Mouse (Mus musculus): ENCODE measurements around the gene Pou2f3. TPM values are rescaled to one million over a fixed set of nuclear protein-coding genes. Genes with fewer than 3 reads are reported as not detected.

The Pou2f3 gene
- polyA plus RNA-seq, 2 experiments, result not detected

DNA sequence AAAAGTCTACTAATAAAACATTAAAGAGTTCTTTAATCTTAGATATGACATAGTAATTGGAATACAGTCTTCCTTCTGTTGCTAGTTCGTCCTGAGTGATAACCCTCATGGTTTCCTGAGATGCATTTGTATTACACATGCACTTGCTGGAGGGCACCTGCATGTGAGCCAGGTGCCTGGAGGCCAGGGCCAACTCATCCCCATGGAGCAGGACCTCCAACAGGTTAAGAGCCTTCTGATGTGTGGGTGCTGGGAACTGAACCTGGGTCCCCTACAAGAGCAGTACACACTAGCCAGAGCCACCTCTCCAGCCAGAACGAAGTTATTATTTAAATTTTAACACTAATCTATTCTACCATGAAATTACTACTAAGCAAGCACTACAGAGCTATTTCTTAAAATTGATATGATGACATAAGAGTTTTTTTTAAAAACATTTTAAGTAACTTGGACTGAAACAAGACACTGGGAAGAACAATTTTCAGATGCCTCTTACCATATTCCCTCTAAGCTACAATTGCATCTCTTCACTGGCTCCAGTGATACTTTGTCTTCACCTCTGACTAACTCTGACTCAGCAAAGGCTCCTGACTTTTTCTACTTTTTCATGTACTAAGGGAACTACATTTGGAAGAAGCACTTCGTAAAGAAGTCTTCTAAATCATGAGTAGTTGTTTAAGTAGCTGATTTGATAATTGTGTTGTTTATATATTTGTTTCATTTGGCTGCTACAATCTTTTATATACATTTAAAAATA, 112.2 kb downstream of the Pou2f3 start:
- ATAC-seq (ENCODE audit: insufficient read depth), result no peak
- Histone ChIP-seq H3K27me3 (ENCODE audit: control insufficient read depth, insufficient read depth, low read length) (no peaks in the 10 kb centered on the region), H3K9ac (replicated peaks) (no peak overlapping the region), H3K9me3 (ENCODE audit: control insufficient read depth, low read length) (no peaks in the 10 kb centered on the region), H3K4me2 (ENCODE audit: low read depth) (no peak overlapping the region), H3K4me3 (ENCODE audit: insufficient read depth in 1 of 2, low read depth in 2 of 2, low read length in 2 of 2) (no peak overlapping the region), H3K27ac (no peak overlapping the region), H3K36me3 (replicated peaks; ENCODE audit: control insufficient read depth, insufficient read depth, low read depth) (no peaks in the 10 kb centered on the region), H3K4me1 (replicated peaks; ENCODE audit: control insufficient read depth in 2 of 2, insufficient read depth in 2 of 2, low read length in 1 of 2) (peaks cover 18 to 27% of the 10 kb centered on the region in 2 experiments)
- WGBS (ENCODE audit: insufficient replicate concordance), result 69% methylated on average over 3 of the region's 3 CpGs
- TF ChIP-seq EP300 (IDR thresholded peaks at IDR 0.05; ENCODE audit: low read depth) (no peak), CTCF (IDR thresholded peaks at IDR 0.05; ENCODE audit: low read depth) (no peak)
- no peak for DNase-seq (ENCODE audit: low read depth in 3 of 3, low spot score in 3 of 3)

DNA sequence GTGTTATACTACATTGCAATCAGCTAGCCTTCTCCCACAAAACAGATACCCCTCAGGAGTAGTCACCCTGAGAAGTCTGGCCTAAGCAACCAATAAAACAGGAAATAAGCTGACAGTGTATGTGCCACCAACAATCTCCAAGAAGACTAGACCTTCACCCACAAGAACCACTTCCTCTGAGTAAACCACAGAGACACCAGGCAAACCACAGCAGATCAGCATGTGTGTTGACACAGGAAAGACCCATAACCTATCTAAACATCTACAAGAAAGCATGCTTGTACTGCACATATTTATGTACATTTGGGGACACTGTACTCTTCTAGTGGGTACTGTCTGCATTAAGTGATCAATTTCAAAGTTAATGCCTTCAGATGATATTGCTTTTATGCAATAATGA, 113.8 kb downstream of the Pou2f3 start:
- TF ChIP-seq EP300 (IDR thresholded peaks at IDR 0.05; ENCODE audit: low read depth) (no peak), CTCF (IDR thresholded peaks at IDR 0.05; ENCODE audit: low read depth) (no peak)
- H3K36me3 ChIP-seq (replicated peaks; ENCODE audit: control insufficient read depth, insufficient read depth, low read depth), result no peaks in the 10 kb centered on the region
- H3K4me1 ChIP-seq (replicated peaks; ENCODE audit: control insufficient read depth in 2 of 2, insufficient read depth in 2 of 2, low read length in 1 of 2), result peaks cover 5 to 14% of the 10 kb centered on the region in 2 experiments
- H3K27ac ChIP-seq, result no peak overlapping the region
- no peaks in the 10 kb centered on the region for H3K27me3 ChIP-seq (ENCODE audit: control insufficient read depth, insufficient read depth, low read length)
- DNase-seq (ENCODE audit: low read depth in 3 of 3, low spot score in 3 of 3) (no peak), ATAC-seq (ENCODE audit: insufficient read depth) (no peak)
- H3K9me3 ChIP-seq (ENCODE audit: control insufficient read depth, low read length), result no peaks in the 10 kb centered on the region
- no peak overlapping the region for H3K4me3 ChIP-seq (ENCODE audit: insufficient read depth in 1 of 2, low read depth in 2 of 2, low read length in 2 of 2)
- no peak overlapping the region for H3K4me2 ChIP-seq (ENCODE audit: low read depth)
- H3K9ac ChIP-seq (replicated peaks), result no peak overlapping the region

DNA sequence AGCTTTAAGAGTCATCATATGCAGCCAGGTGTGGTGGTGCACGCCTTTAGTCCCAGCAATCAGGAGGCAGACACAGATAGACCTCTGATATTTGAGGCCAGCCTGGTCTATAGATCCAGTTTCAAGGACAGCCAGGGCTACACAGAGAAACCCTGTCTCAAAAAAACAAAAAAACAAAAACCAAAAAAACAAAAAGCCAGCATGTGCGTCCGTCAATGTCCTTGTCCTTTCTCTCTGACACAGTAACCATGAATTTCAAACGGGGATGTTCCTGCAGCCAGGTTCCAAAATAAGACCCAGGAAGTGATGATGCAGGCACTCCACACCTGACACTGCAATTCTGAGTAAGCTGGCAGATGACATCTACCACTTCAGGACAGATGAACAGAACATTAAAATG, 115.3 kb downstream of the Pou2f3 start:
- no peaks in the 10 kb centered on the region for H3K9me3 ChIP-seq (ENCODE audit: control insufficient read depth, low read length)
- H3K27me3 ChIP-seq (ENCODE audit: control insufficient read depth, insufficient read depth, low read length), result no peaks in the 10 kb centered on the region
- no peak overlapping the region for H3K4me3 ChIP-seq (ENCODE audit: insufficient read depth in 1 of 2, low read depth in 2 of 2, low read length in 2 of 2)
- ATAC-seq (ENCODE audit: insufficient read depth) (no peak), DNase-seq (ENCODE audit: low read depth in 3 of 3, low spot score in 3 of 3) (no peak)
- H3K27ac ChIP-seq, result no peak overlapping the region
- no peaks in the 10 kb centered on the region for H3K36me3 ChIP-seq (replicated peaks; ENCODE audit: control insufficient read depth, insufficient read depth, low read depth)
- H3K9ac ChIP-seq (replicated peaks), result no peak overlapping the region
- no peak for TF ChIP-seq CTCF (IDR thresholded peaks at IDR 0.05; ENCODE audit: low read depth)
- no peak for TF ChIP-seq EP300 (IDR thresholded peaks at IDR 0.05; ENCODE audit: low read depth)
- WGBS (ENCODE audit: insufficient replicate concordance), result 66% methylated on average over 4 of the region's 4 CpGs
- no peak overlapping the region for H3K4me2 ChIP-seq (ENCODE audit: low read depth)
- peaks cover 0 to 6% of the 10 kb centered on the region in 2 experiments; a peak in 3 of 4 replicates for H3K4me1 ChIP-seq (replicated peaks; ENCODE audit: control insufficient read depth in 2 of 2, insufficient read depth in 2 of 2, low read length in 1 of 2)

DNA sequence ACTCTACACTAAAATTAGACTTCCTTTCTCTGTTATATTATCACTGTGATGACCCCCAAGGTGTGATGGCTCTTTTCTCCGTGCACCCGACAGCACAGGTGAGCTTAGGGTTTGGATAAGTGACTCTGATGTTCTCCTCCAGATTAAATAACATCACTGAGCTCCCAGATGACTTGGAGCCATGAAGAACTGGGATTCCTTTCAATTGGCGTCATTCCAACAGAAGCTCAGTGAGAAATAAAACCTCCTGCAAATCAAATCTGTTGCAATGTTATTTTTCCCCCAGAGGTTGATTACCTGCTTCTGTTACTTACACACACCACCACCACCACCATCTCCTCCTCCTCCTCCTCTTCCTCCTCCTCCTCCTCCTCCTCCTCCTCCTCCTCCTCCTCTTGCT, 116.4 kb downstream of the Pou2f3 start:
- H3K4me1 ChIP-seq (replicated peaks; ENCODE audit: control insufficient read depth in 2 of 2, insufficient read depth in 2 of 2, low read length in 1 of 2), result peaks cover 0 to 3% of the 10 kb centered on the region in 2 experiments; a peak in 3 of 4 replicates
- no peak overlapping the region for H3K9ac ChIP-seq (replicated peaks)
- H3K4me2 ChIP-seq (ENCODE audit: low read depth), result no peak overlapping the region
- no peak overlapping the region for H3K27ac ChIP-seq
- no peaks in the 10 kb centered on the region for H3K9me3 ChIP-seq (ENCODE audit: control insufficient read depth, low read length)
- ATAC-seq (ENCODE audit: insufficient read depth) (no peak), DNase-seq (ENCODE audit: low read depth in 3 of 3, low spot score in 3 of 3) (no peak)
- TF ChIP-seq CTCF (IDR thresholded peaks at IDR 0.05; ENCODE audit: low read depth), result no peak
- TF ChIP-seq EP300 (IDR thresholded peaks at IDR 0.05; ENCODE audit: low read depth), result no peak
- no peaks in the 10 kb centered on the region for H3K36me3 ChIP-seq (replicated peaks; ENCODE audit: control insufficient read depth, insufficient read depth, low read depth)
- 67% methylated on average over 3 of the region's 3 CpGs for WGBS (ENCODE audit: insufficient replicate concordance)
- no peak overlapping the region for H3K4me3 ChIP-seq (ENCODE audit: insufficient read depth in 1 of 2, low read depth in 2 of 2, low read length in 2 of 2)
- H3K27me3 ChIP-seq (ENCODE audit: control insufficient read depth, insufficient read depth, low read length), result no peaks in the 10 kb centered on the region

DNA sequence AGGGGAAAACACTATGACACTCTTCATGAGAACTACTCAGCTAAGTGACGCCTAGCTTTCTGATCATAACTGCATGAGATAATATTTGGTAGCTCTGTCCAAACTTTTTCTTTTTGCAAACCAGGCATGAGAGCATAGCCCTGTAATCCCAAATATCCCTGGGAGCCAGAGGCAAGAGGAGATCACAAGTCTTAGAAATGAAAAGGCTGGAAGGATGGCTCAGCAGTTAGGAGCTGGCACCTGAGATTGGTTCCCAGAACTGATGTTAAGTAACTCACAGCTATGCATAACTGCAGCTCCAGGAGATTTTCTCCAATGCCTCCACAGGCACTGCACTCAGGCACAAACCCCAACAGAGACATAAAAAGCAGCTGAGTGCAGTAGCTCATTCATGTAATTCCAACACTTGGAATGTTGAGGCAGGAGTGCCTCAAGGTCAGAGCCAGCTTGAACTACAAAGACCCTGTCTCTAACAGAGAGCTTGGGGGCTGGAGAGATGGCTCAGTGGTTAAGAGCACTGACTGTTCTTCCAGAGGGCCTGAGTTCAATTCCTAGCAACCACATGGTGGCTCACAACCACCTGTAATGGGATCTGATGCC, 124.4 kb downstream of the Pou2f3 start:
- Histone ChIP-seq H3K27ac (no peak overlapping the region), H3K9me3 (ENCODE audit: control insufficient read depth, low read length) (no peaks in the 10 kb centered on the region), H3K4me2 (ENCODE audit: low read depth) (no peak overlapping the region), H3K4me3 (ENCODE audit: insufficient read depth in 1 of 2, low read depth in 2 of 2, low read length in 2 of 2) (no peak overlapping the region), H3K27me3 (ENCODE audit: control insufficient read depth, insufficient read depth, low read length) (no peaks in the 10 kb centered on the region), H3K9ac (replicated peaks) (no peak overlapping the region), H3K4me1 (replicated peaks; ENCODE audit: control insufficient read depth in 2 of 2, insufficient read depth in 2 of 2, low read length in 1 of 2) (peaks cover 0 to under 1% of the 10 kb centered on the region in 2 experiments; a peak in 1 of 4 replicates), H3K36me3 (replicated peaks; ENCODE audit: control insufficient read depth, insufficient read depth, low read depth) (no peaks in the 10 kb centered on the region)
- ATAC-seq (ENCODE audit: insufficient read depth) (no peak), DNase-seq (ENCODE audit: low read depth in 3 of 3, low spot score in 3 of 3) (no peak)
- TF ChIP-seq EP300 (IDR thresholded peaks at IDR 0.05; ENCODE audit: low read depth), result no peak
- TF ChIP-seq CTCF (IDR thresholded peaks at IDR 0.05; ENCODE audit: low read depth), result no peak
- 75% methylated on average over 1 of the region's 1 CpGs for WGBS (ENCODE audit: insufficient replicate concordance)

All from liver, embryonic 14.5 days (tissue).